Mouse (Mus musculus): Measurements from ENCODE around the gene Rcn2.
A peak's percentile ranks its signal among the peaks of the same experiment; 100 is the strongest.
"Not testable (repeated sequence)": the region's sequence is repeated elsewhere in the genome, so short reads cannot be mapped to it uniquely, and the experiment has no call there.

The Rcn2 gene

DNA sequence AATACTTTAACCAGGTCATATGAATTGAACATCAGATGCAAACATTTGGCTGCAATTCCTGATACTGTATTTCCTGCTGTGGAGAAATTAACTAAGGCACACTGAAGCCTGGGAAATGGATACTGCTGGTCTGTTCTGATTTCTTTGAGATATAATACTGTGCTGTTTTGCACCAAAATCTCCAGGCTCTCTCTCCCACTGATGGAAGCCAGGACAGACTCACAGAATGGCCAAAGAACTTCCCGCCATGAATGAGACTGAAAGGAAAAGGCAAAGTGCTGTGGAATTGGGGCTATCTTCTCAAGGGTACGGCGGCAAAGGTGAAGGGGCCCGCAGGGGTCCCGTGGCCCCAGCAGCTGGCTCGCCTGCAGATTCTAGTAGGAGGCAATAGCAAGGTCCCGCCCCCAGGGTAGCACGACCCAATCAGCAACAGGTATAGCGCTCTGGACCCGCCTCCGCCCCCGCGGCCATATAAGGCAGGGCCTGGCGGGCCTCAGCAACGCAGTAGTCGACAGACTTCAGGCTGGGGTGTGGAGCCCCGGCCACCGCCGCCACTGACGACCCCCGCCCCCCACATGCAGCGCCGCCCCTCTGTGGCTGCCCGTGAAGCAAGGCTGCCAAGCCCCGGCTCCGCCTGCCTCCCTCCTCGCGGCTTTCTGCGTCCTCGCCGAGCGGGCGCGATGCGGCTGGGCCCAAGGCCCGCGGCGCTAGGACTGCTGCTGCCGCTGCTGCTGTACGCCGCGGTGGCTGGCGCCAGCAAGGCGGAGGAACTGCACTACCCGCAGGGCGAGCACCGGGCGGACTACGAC, at the start of gene Rcn2:
Gene Rcn2, plus strand, starts transcription at position 474 of the 809 bp plus-strand sequence.
- DNase-seq (ENCODE audit: low read depth, low spot score): peak; percentile 95

DNA sequence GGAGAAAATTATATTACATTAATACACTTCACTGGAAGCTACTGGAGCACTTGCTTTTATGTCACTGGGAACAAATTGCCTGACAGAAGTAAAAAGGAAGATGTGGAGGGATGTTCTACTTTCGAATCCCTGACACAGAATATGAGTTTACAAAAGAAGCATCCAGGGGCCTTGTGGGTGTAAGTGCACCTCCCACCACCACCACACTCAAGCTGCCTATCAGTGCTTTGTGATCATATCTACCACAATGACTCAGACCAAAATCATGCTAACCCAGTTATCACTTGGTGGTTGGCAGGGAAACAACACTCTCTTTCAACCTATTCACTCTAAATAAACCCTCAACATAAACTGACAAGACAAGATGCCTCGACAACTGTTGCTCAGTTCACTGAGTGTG, 37.0 kb upstream of the Rcn2 start:
- not testable (repeated sequence) for DNase-seq (ENCODE audit: low read depth, low spot score)

DNA sequence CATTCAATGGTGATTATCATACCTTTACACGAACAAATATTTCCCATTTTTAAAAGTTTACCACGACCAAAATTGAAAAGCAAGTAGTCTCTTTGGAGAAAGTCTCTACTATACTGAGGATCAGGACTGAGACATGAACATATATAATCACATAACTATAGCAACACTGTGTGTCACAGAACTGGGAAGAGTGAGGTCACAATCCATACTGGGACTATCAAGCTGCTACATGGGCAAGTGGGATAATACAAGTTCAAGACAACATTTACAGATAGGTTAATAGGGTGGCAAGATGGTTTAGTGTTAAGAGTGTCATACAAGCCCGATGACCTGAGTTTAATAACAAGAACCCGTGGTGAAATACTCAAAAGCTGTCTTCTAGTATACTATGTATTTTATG, 31.2 kb upstream of the Rcn2 start, which contains the start of gene 4930563M21Rik:
Gene 4930563M21Rik, minus strand, starts transcription at position 101 of the 400 bp plus-strand sequence.
- DNase-seq (ENCODE audit: low read depth, low spot score): no peak

DNA sequence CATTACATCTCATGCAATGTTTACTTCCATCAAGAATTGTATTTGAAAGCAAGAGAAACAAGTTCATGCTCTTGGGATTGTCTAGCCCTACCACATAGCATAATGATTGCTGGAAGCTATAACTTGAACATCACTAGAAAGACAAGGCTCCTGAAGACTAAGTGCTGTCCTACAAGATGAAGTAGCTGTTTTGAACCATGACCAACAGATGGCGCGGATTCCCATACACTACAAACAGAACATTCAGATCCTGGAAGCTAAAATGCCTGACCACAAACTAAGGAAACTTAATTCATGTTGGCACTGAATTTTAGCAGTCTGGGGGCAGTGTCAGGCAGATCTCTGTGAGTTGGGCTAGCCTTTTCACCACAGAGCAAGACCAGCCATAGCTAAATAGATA, 16.9 kb upstream of the Rcn2 start:
- peak; percentile 62 for DNase-seq (ENCODE audit: low read depth, low spot score)

DNA sequence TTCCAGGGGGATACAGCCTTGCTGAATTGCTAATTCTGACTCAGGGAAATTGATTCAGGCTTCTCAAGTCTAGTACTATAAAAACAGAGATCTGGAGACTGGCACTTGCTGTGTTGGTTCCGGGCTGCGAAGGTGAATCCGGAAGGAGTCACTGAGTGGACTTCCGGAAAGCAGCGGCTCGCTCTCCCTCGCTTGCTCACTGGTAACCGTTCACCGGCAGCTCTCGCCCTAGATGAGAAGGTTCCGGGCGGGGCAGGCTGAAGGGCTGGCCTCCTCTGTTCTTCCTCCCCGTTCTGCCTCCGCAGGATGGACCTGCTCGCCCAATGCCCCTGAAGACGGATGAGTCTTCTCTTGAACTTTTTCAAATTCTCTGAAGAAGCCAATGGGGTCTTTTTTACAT, 14.4 kb upstream of the Rcn2 start:
- DNase-seq (ENCODE audit: low read depth, low spot score): peak; percentile 9

DNA sequence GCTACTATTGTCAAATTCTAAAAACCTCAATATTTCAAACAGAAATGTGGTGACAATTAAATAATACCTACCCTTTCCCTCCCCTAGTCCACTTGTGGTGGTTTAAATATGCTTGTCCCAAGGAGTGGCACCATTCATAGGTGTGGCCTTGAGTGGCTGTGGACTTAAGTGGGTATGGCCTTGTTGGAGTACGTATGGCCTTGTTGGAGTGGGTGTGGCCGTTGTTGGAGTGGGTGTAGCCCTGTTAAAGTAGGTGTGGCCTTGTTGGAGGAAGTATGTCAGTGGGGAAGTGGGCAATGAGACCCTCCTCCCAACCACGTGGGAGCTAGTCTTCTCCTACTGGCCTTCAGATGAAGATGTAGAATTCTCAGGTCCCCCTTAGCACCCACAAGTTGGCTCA, 9.4 kb upstream of the Rcn2 start:
- DNase-seq (ENCODE audit: low read depth, low spot score): peak; percentile 70

DNA sequence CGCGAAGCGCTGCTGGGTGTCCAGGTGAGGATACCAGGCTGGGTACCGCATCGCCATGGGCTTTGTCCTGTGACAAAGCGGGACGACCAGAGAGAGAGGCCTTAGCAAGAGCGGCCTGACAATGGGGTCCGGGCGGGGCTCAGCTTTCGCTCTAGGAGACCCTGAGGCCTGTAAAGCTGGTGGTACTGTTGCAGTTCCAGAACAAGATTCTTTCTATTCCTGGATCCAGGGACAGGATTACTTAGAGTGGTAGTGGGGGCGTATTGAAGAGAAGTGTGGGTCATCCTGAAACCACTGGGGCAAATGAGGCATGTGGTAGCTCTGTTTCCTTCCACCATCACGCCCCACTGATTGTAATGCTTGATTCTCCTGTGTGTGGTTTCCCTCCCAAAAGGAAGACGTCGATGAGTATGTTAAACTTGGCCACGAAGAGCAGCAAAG, 556 bp downstream of the Rcn2 start:
- no peak for DNase-seq (ENCODE audit: low read depth, low spot score)

DNA sequence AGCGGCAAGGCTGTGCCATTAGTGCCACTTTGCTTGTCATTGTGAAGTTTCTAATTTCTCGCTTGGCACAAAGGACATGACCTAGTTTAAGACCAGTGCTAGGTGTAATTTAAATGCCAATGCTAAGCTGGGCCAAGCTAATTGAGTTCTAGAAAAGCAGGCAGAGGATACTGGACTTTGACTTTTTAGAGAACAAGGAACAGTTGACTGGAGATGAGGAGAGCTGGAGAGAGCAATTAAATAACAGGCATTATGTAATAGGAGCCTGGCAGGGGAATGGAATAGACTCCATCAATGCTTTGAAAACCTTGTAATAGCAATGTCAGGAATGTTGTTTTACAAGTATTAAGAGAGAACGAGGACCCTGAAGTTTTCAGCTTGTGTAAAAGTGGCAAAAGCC, 12.2 kb downstream of the Rcn2 start:
- no peak for DNase-seq (ENCODE audit: low read depth, low spot score)

DNA sequence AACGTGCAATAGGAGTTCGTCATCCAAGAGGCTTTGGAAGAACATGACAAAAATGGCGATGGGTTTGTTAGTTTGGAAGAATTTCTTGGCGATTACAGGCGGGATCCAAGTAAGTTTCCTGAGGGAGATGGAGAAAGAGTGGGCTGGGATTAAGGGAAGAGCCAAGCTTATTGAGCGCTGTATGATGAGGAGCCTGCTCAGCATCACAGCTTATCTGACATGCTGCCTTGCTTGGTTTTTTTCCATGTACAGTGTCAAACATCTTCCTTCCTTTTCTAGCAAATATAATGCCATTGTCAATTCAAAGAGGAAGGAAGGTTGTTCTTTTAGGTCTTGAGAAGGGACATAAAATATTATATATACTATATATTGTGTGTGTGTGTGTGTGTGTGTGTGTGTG, 14.5 kb downstream of the Rcn2 start:
- DNase-seq (ENCODE audit: low read depth, low spot score): no peak

DNA sequence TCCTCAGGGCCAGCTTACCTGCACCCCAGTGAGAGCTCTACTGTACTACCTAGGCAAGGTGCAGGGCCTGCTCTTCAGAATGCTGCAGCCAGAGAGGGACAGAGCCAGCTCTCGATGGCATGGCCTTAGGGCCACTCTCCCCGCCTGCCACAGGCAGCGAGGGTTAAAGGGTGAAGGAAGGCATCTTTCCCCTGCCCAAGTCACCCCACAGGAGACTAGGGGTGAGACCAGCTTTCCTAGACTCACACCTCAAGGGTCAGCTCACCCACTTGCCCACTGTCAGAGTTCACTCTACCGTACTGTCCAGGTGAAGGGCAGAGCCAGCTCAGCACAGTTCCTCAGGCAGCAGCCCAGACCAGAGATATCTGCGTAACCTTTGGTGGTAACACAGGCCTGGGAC, 20.7 kb downstream of the Rcn2 start:
- no peak for DNase-seq (ENCODE audit: low read depth, low spot score)

DNA sequence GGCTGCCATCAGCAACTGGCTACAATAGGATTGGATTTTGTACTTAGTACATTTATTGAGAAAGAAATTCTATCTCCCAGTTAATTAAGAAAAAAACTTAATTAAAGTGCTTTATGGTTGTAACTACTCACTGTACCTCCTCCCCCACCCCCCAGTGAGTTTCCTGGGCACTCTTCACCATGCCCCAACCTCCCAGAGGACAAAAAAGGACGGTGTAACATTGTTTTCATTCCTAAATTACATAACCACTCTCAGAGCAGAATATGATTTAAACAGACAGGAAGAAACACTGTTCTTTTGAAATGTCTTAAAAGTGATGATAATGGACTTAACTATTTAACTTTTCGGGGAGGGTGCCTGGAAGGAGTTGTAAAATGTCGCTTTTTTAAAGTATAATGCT, 23.4 kb downstream of the Rcn2 start:
- DNase-seq (ENCODE audit: low read depth, low spot score): no peak

DNA sequence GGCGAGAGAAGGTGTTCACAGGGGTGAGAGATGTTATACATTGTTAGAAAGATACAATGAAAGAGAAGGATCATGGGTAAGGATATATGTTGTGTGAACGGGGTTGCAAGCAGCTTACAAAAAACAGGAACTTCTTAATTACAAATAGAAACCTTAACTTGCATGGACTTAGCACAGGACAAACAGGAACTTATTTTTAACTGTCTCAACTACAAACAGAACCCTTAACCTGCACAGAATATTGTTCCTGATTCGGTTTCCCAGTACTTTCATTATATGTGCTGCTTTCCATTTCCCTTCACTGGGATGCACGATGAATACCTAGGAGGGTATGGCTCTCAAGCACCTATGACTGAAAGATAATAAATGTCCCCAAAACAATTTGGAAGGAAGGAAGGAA, 26.3 kb downstream of the Rcn2 start:
- no peak for DNase-seq (ENCODE audit: low read depth, low spot score)

DNA sequence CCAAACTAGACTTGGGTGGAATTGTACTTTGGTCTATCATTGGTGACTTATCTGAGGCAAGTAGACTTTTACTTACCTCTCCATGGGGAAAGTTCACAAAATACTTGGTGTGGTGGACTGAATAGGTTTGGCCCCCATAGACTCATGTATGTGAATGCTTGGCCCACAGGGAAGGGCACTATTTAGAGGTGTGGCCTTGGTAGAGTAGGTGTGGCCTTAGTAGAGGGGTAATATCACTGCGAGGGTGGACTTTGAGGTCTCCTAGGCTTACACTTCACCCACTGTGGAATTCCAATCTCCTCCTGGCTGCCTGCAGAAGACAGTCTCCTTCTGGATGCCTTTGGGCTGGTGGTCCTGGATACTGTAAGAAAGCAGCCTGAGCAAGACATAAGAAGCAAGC, 27.0 kb downstream of the Rcn2 start:
- DNase-seq (ENCODE audit: low read depth, low spot score): no peak

DNA sequence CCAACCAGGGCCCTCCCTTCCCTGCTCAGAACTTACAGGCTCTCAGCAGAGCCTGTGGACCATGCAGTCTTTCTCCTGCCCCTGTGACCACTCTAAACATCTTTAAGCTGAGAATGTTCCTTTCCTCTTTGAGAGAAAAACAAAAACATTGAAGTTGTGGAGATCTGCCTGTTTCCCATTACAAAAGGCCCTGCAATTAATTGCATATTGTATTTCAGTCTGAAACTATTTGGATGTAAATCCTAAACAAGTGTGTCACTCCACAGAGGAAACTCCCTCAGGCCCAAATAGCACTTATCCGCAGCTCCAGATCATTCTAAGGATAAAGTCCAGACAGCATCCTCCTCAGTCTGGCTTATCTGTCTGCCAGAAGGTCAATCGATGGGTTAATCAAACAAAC, 31.2 kb downstream of the Rcn2 start:
- DNase-seq (ENCODE audit: low read depth, low spot score): peak; percentile 53

DNA sequence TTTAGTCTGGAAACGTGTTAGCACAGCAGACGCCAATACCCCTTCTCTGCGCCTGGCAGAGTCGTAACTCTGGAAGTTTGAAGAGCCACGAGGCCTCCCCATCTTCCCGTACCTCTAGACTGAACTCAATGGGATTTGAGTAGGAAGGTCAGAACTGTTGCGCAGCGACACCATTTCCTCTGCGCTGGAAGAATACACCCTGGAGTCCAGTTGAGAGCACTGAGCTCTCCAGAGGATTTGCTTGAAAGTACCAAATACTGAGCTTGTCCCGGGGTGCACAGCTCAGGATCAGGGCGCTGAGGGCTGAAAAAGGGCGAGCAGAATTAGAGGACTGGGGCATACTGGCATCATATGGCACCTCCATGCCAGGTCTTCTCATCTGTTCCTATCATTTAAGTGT, 33.2 kb downstream of the Rcn2 start:
- peak; percentile 83 for DNase-seq (ENCODE audit: low read depth, low spot score)

DNA sequence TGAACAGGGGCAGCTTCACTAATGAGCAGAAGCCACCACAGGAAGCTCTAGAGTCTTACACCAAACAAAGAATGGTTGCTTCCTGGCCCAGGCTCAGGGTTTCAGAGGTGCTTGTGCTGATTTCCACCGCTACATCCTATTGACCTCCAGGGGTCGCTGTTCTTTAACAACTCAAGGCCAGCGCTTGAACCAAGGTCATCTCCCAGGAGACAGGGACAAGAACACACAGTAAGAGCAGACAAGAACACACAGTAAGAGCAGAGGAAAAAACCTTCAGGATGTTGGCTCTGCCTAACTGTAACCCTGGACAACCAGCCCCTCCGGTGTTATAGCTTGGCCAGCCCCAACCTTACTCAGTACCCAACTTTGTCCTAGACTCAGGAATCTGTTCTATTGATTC, 33.6 kb downstream of the Rcn2 start:
- DNase-seq (ENCODE audit: low read depth, low spot score): peak; percentile 98

DNA sequence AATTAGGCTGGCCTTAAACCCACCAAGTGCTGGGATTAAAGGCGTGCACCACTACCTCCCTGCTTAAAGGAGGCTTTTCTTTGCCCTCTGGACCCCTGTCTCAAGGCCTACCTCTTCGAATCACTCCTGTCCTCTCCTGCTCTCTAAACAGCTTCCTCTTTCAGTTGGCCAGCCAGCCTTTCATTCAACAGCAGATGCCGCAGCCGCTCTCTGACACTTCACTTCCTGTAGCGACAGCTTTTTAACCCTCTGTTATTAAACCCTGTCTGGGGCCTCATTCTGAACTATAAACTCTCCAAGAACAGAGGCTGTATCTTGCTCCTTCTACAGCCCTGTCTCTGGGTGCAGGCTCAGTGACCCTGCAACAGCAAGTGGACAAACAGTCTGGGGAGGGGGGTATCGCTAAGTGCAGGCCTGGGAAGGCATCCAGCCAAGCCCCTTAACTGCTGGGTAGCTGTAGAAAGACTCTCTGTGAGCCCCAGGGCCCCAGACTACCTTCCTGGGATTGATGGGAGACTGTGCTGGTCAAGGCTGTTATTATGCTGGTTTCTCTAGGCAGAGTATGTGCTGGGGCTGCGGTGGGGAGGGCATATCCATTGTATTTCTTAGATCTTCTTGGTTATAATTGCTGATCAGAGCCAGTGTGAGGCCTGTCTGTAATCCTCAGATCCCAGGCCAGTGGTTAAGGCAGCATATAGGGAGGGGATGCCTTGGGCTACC, 34.4 kb downstream of the Rcn2 start:
- DNase-seq (ENCODE audit: low read depth, low spot score): no peak

DNA sequence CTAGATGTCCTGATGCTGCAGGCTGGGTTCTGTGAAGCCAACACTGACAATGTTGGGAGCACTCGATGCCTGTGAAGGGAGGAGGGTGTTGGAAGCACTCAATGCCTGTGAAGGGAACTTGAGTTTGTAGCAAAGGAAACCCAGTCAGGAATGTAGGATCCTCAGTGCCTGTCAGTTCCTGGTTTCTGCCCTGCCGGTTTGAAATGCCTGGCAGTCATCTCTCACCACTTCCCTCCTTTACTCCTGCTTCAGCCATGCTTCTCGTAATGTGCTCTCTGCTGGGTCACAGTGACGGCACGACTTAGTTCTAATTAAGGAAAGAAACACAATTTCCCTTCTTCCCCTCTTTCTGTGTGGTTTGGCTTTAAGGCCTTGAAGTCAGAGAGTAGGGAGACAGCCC, 37.9 kb downstream of the Rcn2 start:
- no peak for DNase-seq (ENCODE audit: low read depth, low spot score)

DNA sequence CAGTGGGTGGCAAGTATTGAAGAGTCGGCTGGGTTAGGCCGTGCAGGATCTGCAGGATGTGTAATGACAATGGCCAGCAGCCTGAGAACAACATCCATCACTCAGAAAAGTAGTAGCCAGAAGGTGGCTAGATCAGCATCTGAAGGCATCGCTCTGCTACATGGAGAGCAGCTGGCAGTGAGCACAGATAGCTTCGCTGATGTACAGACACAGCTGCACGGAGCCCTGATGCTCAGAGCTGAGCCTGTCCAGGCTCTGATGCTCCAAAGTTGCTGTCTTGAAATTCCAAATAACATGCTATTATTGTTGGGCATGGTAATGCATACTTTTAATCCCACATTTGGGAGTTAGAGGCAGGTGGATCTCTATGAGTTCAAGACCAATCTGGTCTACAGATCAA, 44.9 kb downstream of the Rcn2 start:
- no peak for DNase-seq (ENCODE audit: low read depth, low spot score)

DNA sequence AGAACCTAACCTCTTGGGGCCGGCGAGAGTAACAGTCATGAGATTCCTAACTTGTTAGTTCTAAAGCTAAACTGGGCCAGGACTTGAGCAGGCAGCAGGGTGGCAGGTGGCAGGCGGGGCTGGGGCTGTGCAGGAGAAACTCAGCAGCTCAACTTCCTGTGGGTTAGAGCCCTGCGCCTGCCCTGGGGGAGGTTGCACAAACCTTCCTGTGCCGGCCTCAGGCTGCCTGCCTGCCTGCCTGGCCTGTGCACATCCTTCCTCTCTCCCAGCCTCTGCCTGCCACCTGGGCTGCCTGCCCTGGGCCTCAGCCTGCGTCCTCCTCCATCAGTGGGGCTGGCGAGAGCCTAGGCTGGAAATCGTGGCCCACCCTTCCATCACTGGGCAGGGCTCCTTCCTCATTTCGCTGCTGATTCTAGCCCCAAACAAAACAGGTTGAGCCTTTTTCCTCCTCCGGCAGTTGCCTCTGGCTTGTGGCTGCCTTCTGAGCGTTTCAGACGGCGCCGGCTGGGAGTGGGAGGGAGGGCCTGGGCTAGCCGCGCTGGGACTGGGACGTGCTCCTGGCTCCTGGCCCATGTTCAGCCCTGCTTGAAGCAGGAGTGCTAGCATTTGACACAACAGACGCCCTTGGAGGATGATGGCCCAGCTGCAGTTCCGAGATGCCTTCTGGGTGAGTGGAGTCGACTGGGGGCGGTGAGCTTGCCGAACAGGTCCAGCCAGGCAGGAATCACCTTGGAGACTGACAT, 48.3 kb downstream of the Rcn2 start, which contains the start of gene Pstpip1:
Gene Pstpip1, plus strand, starts transcription at position 185 of the 743 bp plus-strand sequence.
- peak; percentile 60 for DNase-seq (ENCODE audit: low read depth, low spot score)

DNA sequence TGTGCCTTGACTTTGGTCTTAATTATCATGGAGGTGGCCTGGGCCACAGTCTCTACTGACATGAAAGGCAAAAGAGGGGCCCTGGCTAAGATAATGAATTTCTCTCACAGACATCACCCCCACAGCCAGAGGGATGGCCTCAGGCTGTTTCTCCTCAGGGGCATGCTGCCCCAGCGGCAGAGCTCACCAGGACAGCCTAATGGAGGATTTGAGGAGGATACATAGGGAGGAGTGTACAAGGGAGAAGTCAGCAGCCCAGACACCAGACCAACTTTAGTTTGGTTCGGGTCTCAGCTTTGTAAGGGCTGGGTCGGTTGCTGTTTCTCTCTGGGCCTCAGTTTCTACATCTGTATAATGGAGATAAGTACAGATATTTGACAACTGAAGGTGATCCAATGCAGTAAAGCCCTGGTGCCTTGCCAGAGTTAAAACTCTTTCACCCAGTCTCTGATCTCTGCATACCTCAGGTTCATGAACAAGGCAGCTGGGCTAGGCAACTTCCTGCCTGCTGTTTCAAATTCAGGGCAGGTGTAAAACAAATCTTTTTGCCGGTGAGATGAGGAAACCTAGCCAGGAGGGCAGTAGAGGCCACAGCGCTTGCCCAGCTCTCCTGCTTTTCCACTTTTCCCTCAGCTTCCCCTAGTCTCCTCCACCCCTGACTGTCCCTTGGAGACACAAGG, 49.0 kb downstream of the Rcn2 start:
- no peak for DNase-seq (ENCODE audit: low read depth, low spot score)

DNA sequence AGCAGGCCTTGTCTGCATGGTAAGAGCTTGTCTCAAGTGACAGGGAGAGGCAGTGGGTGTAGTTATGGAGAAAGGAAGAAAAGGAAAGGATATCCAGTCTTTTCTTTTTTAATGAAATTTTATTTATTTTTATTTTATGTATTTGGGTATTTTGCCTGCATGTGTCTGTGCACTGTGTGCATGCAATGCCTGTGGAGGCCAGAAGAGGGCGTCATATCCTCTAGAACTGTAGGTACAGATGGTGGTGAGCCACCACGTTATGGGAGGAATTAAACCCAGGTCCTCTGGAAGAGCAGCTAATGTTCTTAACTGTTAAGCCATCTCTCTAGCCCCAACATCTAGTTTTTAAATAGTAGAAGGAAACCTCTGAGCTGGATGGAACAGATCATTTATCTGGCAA, 50.5 kb downstream of the Rcn2 start:
- peak; percentile 31 for DNase-seq (ENCODE audit: low read depth, low spot score)

Measured in ES-CJ7 (cell line).